Mouse (Mus musculus) erythroblast, embryonic 14.5 days (primary cell): ENCODE measurements around the gene Cfap97. TPM values are rescaled to one million over a fixed set of nuclear protein-coding genes. Genes with fewer than 3 reads are reported as not detected.

Source experiments
- H3K27me3 ChIP-seq: 2 replicates; pipeline ENCODE4 v1.6.1; 2012; ENCODE audit warnings: inconsistent platforms; ENCODE audit not compliant: control insufficient read depth
- H3K36me3 ChIP-seq: 2 replicates; pipeline ENCODE4 v1.6.1; 2012; ENCODE audit warnings: mild to moderate bottlenecking, inconsistent platforms; ENCODE audit not compliant: control insufficient read depth
- H3K4me1 ChIP-seq: 2 replicates; pipeline ENCODE4 v1.6.1; 2012; ENCODE audit warnings: inconsistent platforms; ENCODE audit not compliant: control insufficient read depth
- H3K4me3 ChIP-seq: replicated peaks from 2 replicates; pipeline ENCODE3; 2012; ENCODE audit warnings: moderate library complexity, mild to moderate bottlenecking, inconsistent platforms
- H3K9me3 ChIP-seq: 2 replicates; pipeline ENCODE4 v1.6.1; 2012; ENCODE audit warnings: low read length, inconsistent platforms, mixed read lengths; ENCODE audit not compliant: control insufficient read depth
- GATA1 ChIP-seq: IDR thresholded peaks from 2 replicates; pipeline ENCODE4 v1.6.1; 2012; ENCODE audit warnings: low read length, inconsistent platforms, mixed read lengths
- TAL1 ChIP-seq: IDR thresholded peaks from 3 replicates; pipeline ENCODE4 v1.6.1; 2012; ENCODE audit warnings: low read length, inconsistent platforms, mixed read lengths
- polyA plus RNA-seq: library from polyadenylated mRNA; stranded (reverse); fragments of >175 nt; gene quantifications from 2 replicates; pipeline ENCODE4 v1.2.3, GENCODE M21; 2012

The Cfap97 gene
- polyA plus RNA-seq, 1 experiment = 0.15 TPM

DNA sequence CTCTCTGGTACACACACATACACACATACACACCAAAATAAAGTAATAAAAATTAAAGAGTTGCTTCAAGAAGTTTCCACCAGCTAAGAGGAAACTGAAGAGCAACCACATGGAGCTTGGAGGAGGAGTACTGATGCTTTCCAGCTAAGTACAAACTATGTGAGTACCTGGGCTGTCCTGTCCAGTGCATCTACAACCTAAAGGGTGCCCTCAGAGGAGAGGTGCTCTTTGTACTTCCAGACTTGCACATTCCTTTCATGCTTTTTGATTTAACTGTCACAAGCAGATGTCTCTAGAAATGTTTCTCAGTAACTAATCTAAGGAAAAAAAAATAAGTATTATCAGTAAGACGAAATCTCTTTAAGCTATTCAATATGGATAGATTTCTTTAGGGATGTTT lies 14.2 kb upstream of the Cfap97 start:
- H3K4me1 ChIP-seq = peaks cover 6% of the 10 kb centered on the region

DNA sequence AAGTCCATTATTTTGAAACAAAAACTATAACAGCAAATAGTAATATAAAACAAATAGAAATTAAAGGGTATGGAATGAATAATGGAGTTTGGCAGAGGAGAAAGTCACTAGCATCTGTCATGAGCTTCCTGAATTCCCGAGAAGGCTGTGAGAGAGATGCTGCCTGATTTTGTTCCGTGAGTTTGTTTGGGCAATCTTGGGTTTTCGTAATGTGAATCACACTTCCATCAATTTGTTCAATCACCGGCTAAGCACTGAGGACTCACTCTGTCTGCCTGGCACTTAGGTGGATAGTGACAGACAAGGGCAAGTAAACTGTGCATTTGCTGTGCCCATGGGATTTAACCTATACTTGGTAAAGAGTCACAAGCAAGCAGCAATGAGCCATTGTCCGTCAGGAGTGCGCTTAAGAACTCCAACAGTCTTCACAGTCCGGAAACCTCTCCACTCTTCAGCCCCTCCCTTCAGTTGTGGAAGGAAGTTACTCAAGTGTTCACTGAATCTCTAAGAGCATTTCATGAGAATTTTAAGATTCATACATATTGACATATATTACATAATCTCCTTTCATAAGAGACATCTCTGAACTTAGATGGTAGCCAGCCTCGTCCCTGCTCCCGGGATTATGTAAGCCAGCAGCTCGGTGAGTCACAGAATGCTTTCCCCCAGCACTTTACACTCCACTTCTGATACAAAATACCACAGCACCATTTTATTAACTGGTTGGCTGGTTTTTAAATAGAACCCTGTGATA lies 13.6 kb upstream of the Cfap97 start:
- Histone ChIP-seq H3K4me1 (peaks cover 8% of the 10 kb centered on the region), H3K27me3 (no peaks in the 10 kb centered on the region), H3K4me3 (no peak overlapping the region), H3K36me3 (no peaks in the 10 kb centered on the region), H3K9me3 (no peaks in the 10 kb centered on the region)
- TF ChIP-seq GATA1 (no peak), TAL1 (no peak)

More for the DNA sequence above, 14.2 kb upstream of the Cfap97 start:
- Histone ChIP-seq H3K4me3 (no peak overlapping the region), H3K36me3 (no peaks in the 10 kb centered on the region), H3K9me3 (no peaks in the 10 kb centered on the region), H3K27me3 (no peaks in the 10 kb centered on the region)
- TF ChIP-seq GATA1 = no peak
- no peak for TF ChIP-seq TAL1

DNA sequence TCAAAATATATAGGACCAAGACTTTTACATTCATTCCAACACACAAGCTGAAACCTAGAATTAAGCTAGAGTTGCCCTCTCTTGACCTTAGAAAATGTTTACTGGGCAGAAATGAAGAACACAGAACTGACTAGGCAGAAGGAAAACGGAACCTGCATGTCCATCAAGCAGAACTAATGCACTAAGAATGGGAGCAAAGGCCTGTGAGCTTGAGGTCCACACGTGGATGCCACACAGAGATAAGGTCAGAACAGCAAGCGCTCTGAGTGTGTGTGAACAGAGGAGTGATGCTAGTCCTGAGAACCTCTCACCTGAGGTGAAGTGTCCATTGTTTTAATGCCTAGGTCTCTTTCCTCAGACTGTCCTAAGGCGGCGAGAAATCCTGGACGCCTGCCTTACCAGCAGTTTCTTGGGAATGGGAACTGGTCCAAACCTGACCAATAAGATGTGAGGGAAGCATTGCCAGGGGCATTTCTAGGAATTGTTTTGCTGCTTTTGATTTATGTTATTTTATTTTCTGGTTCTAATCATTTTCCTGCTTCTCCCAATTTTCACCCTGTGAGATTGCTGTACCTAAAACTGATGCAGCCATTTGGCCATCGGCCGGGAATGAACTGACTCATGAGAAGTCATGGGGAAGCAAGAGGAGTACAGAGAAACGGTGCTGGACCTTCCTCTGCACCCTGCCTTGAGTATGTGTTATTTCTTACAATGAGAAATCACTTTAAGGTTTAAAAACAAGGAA lies 11.0 kb upstream of the Cfap97 start:
- H3K4me1 ChIP-seq = peaks cover 19% of the 10 kb centered on the region
- H3K4me3 ChIP-seq = no peak overlapping the region

DNA sequence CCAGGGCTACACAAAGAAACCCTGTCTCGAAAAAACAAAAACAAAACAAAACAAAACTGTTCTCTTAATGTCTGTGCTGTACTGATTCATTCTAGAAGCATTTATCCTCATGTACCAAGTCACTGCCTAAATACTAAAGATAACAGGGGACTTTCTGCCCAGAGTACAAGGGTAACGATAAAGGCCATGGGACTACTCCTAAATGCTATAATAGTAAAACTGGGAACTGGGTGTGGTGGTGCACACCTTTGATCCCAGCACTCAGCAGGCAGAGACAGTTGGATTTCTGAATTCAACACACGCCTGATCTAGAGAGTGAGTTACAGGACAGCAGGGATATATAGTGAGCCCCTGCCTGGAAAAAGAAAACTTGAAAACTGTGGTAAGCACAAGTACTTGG lies 9.9 kb upstream of the Cfap97 start:
- Histone ChIP-seq H3K4me1 (peaks cover 19% of the 10 kb centered on the region), H3K9me3 (no peaks in the 10 kb centered on the region), H3K4me3 (no peak overlapping the region), H3K36me3 (no peaks in the 10 kb centered on the region), H3K27me3 (no peaks in the 10 kb centered on the region)
- TF ChIP-seq GATA1 = no peak
- no peak for TF ChIP-seq TAL1

More for the DNA sequence above, 11.0 kb upstream of the Cfap97 start:
- Histone ChIP-seq H3K9me3 (no peaks in the 10 kb centered on the region), H3K27me3 (no peaks in the 10 kb centered on the region), H3K36me3 (no peaks in the 10 kb centered on the region)
- TF ChIP-seq TAL1 = no peak
- TF ChIP-seq GATA1 = no peak

DNA sequence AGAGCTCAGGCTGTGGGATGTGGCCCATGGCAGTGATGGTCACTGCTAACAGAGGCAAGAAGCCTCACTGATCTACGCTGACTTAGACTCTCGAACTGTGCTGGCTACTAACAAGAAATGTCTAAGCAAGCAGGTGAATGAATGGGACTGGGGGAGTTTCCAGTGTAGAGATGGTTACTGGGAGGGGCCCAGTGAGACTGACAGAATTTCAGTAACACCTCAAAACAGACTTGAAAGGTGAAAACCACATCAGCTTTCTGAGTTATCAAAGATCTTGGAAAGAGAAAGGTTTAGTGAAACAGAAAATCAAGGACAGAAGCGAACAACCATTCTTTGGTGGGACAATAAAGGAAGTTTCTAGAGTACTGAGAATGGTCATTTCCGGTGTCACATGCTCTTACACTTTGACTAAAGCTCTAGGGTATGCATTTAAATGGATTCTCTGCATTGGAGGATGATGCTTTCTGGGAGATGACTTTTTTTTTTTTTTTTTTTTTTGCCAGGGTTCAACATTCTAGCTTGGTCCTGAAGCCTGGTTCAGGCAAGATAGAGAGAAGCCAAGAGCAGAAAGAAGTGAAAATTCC lies 9.0 kb upstream of the Cfap97 start:
- H3K9me3 ChIP-seq = no peaks in the 10 kb centered on the region
- no peaks in the 10 kb centered on the region for H3K36me3 ChIP-seq
- H3K4me3 ChIP-seq = no peak overlapping the region
- TF ChIP-seq GATA1 (no peak), TAL1 (no peak)
- H3K4me1 ChIP-seq = peaks cover 19% of the 10 kb centered on the region
- no peaks in the 10 kb centered on the region for H3K27me3 ChIP-seq

DNA sequence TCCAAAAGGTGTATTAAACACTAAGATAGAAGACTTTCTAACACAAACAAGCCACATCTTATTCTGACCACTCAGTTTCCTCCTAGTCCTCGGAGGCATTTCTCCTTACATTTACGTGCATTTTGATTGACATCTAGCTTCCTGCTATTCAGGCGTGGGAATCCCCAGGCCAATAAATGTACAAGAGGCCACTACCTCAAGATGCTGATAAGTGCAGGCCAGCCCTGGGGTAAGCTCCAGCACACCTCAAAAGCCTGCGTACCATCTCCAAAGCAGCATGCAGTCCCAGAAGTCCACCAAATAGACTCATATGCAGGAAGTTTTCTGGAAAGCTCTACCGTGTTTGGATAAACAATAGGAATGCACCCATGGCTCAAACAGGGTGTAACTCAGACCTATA lies 8.1 kb upstream of the Cfap97 start:
- TF ChIP-seq TAL1 (no peak), GATA1 (no peak)
- H3K4me1 ChIP-seq = peaks cover 19% of the 10 kb centered on the region
- no peaks in the 10 kb centered on the region for H3K36me3 ChIP-seq

DNA sequence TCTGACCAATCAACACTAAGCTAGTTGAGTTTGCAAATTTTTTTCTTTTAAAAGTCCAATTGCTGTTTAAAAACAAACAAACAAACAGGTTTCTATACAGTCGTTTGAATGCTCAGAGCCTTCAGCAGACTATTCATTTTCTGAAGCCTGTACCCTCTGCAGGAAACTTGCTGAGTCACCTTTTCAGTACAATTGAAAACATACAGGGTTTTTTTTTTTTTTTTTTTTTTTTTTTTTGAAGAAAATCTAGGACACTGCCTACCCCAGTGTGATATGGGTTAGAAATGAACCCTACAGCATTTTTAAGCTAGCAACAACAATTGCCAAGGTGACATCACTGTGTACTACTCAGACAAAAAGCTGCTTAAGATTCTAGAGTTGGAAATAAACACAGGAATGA lies 7.6 kb upstream of the Cfap97 start:
- TF ChIP-seq GATA1 = no peak
- no peak for TF ChIP-seq TAL1
- H3K36me3 ChIP-seq = no peaks in the 10 kb centered on the region
- H3K4me3 ChIP-seq = no peak overlapping the region
- peaks cover 19% of the 10 kb centered on the region for H3K4me1 ChIP-seq
- H3K9me3 ChIP-seq = no peaks in the 10 kb centered on the region
- no peaks in the 10 kb centered on the region for H3K27me3 ChIP-seq

More for the DNA sequence above, 8.1 kb upstream of the Cfap97 start:
- Histone ChIP-seq H3K27me3 (no peaks in the 10 kb centered on the region), H3K4me3 (no peak overlapping the region), H3K9me3 (no peaks in the 10 kb centered on the region)

DNA sequence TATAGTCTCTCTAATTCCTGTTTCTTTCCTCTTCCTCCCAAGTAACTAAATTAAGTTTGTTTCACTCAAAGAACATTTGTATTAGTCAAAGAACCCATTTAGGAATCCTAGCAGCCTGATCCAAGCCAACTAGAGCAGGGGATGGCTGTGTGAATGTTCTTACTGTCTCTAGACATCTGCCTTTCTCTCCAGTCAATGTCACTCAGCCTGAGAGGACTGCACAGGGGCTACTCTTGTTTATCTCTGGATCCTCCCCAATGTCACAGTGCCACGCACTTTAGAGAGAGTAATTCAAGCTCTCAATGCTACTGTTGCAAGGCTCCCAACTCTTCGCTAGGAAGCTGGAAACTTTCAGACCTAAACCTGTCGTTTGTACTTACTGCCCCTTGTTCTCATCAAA lies 5.4 kb upstream of the Cfap97 start:
- no peak for TF ChIP-seq GATA1
- no peak for TF ChIP-seq TAL1

DNA sequence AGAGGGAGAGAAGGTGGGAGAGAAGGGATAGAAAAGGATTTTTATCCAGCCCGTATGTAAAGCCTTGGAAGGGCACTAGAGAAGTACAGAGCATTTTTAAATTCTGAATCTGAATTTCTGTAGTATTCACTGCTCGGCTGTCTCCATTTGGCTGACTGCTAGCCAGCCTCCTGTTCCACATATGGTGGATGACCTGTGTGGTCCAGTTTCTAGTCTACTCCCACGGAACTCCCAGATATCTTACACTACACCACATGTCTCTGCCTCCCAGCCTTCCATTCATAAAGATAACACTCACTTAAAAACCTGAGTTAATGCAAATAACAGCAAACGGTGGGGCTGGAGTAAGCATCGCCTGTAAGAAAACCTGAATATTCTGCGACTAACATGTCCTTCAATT lies 2.3 kb upstream of the Cfap97 start:
- Histone ChIP-seq H3K4me3 (no peak overlapping the region), H3K4me1 (peaks cover 22% of the 10 kb centered on the region), H3K9me3 (no peaks in the 10 kb centered on the region), H3K36me3 (no peaks in the 10 kb centered on the region), H3K27me3 (peaks cover 31% of the 10 kb centered on the region)
- no peak for TF ChIP-seq TAL1
- TF ChIP-seq GATA1 = no peak

More for the DNA sequence above, 5.4 kb upstream of the Cfap97 start:
- Histone ChIP-seq H3K27me3 (peaks cover 7% of the 10 kb centered on the region), H3K9me3 (no peaks in the 10 kb centered on the region), H3K4me1 (peaks cover 23% of the 10 kb centered on the region), H3K4me3 (no peak overlapping the region), H3K36me3 (no peaks in the 10 kb centered on the region)
